Mouse (Mus musculus): ENCODE measurements around the gene Trim39. TPM values are rescaled to one million over a fixed set of nuclear protein-coding genes. Genes with fewer than 3 reads are reported as not detected.

Trim39 gene
- polyA plus RNA-seq, 1 experiment from 2014 or later: 10.2 TPM

DNA sequence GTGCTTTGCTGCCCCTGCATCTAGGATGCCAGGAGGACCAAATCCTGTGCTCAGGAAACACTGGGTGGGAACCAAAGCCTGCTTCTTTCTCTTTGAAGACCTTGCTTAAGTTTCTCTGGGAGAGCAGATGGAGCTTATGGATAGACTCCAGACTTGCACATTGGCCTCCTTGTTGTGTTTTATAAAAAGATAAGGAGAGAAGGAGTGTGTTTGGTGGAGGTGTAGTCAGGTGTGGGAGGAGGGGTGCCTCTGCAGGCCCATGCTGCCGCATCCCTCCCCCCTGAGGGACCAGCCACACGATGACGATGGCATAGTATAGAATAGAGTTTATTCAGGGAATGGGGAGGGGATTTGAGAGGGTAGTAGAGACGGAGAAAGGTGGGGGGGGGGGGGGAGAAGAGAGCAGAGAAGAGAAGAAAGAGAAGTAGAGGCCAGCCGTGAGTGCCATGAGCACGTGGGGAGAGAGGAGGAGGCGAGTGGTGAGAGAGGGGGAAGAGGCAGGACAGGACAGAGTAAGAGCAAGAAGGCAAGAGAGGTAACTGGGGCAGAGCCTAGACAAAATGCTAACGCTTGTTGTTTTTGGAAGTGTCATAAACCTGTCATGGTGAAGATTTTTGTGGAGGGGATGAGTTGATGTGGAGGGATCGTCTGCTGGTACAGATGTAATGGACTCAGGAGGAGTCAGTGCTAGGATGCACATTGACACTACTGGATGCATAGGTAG lies 758 bp upstream of the Trim39 start:
- 80% methylated on average over 9 of the region's 9 CpGs for WGBS
- Histone ChIP-seq H3K27me3 (replicated peaks) (no peaks in the 10 kb centered on the region), H3K4me1 (replicated peaks) (peaks cover 30% of the 10 kb centered on the region), H3K36me3 (peaks cover 29% of the 10 kb centered on the region), H3K4me2 (peak overlapping the region; percentile 94), H3K9me3 (replicated peaks) (no peaks in the 10 kb centered on the region), H3K27ac (ENCODE audit: poor library complexity, severe bottlenecking) (no peak overlapping the region), H3K4me3 (peak overlapping the region; percentile 92), H3K9ac (peak overlapping the region; percentile 88)
- ATAC-seq (ENCODE audit: insufficient number of reproducible peaks, low FRiP score): no peak

GRCm38 (mm10) chr17:36270956-36271585 lies 976 bp downstream of the Trim39 start:
- H3K9me3 ChIP-seq (replicated peaks): no peaks in the 10 kb centered on the region
- peak overlapping the region; percentile 89 for H3K27ac ChIP-seq (ENCODE audit: poor library complexity, severe bottlenecking)
- H3K4me1 ChIP-seq (replicated peaks): peaks cover 30% of the 10 kb centered on the region
- WGBS: under 1% methylated on average over 78 of the region's 84 CpGs
- no peaks in the 10 kb centered on the region for H3K27me3 ChIP-seq (replicated peaks)
- H3K4me3 ChIP-seq: peak overlapping the region; percentile 92
- peak overlapping the region; percentile 88 for H3K9ac ChIP-seq
- H3K4me2 ChIP-seq: peak overlapping the region; percentile 94
- peak; percentile 92 for ATAC-seq (ENCODE audit: insufficient number of reproducible peaks, low FRiP score)
- peaks cover 39% of the 10 kb centered on the region for H3K36me3 ChIP-seq

DNA sequence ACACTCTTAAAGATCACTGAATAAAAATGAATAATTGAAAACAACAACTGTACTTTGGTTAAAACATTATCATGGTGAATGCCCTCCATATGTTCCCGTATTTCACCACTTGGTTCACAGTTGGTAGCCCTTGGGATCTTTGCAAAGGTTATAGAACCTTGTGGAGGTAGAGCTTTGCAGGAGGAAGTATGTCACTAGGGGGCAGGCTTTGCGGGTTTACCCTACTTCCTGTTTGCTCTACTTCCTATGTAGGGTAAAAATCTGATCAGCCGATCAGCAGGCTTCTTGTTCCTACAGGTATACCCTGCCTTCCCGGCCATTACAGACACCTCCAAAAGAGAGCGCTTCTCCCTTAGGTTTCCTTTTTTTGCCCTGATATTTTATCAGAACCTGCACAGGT lies 6.2 kb downstream of the Trim39 start:
- peaks cover 10% of the 10 kb centered on the region; the same call in 1 of the 2 replicates for H3K4me1 ChIP-seq (replicated peaks)
- 75% methylated on average over 5 of the region's 5 CpGs for WGBS
- no peak for ATAC-seq (ENCODE audit: insufficient number of reproducible peaks, low FRiP score)
- H3K27me3 ChIP-seq (replicated peaks): no peaks in the 10 kb centered on the region
- no peak overlapping the region for H3K9ac ChIP-seq
- H3K36me3 ChIP-seq: peaks cover 66% of the 10 kb centered on the region
- no peak overlapping the region for H3K27ac ChIP-seq (ENCODE audit: poor library complexity, severe bottlenecking)
- H3K9me3 ChIP-seq (replicated peaks): no peaks in the 10 kb centered on the region
- no peak overlapping the region for H3K4me2 ChIP-seq
- H3K4me3 ChIP-seq: no peak overlapping the region

DNA sequence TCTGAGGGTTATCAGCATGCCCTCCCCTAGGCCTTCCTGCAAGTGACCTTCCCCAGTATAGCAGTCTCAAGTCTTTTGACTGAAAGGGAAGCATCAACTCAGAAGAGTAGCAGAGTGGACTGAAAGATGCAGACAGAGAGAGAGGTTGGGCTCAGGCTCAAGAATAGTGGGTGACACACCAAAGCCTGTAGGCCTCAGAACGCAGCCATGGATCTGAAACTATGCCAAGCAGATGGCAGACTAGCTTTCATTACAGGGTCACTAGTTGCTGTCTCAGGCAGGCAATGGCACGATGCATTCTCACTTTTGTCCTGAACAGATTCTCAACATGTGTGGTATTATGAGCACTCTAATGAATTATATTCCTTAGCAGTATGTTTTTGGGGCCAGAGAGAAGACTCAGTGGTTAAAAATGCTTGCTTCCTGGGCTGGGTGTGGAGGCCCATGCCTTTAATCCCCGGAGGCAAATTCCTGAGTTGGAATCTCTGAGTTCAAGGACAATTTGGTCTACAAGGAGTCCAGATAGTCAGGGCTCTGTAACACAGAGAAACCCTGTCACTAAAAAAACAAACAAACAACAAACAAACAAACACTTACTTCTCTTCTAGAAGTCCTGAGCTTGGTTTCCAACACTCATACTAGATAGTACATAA lies 7.6 kb downstream of the Trim39 start:
- 85% methylated on average over 3 of the region's 3 CpGs for WGBS

DNA sequence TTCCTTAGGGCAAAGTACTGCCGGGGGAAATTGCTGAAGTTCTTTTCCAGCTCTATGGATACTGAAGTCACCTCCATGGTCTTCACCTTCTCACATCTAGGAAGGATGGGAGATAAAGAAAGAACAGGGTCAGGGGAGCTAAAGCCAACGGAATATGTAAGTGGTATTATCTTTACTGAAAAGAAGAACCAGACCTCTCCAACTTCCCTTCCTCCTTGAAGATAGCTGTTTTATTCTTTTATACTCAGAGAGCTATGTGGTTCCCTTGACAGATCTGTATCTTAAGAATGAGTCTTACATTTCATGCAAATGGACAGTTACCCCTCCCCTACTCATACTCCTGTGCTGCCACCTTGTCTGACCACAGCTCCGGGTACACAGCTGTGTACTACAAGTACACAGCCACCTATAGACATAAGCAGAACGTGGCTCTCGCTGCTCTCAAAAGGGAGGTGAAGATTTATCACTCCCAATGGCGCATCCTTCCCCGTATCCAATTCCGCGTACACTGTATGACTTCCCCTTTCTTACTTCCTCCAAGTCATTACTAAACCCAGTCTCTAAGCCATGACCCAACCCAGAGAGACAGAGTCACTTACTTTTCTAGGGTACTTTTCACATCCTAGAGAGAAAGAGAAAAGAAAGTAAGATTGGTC lies 10.4 kb downstream of the Trim39 start:
- H3K4me1 ChIP-seq (replicated peaks): peaks cover 4% of the 10 kb centered on the region
- H3K36me3 ChIP-seq: peaks cover 72% of the 10 kb centered on the region
- 90% methylated on average over 9 of the region's 9 CpGs for WGBS

More for the DNA sequence above, 7.6 kb downstream of the Trim39 start:
- Histone ChIP-seq H3K9ac (no peak overlapping the region), H3K4me1 (replicated peaks) (no peaks in the 10 kb centered on the region), H3K4me2 (no peak overlapping the region), H3K36me3 (peaks cover 81% of the 10 kb centered on the region), H3K27me3 (replicated peaks) (no peaks in the 10 kb centered on the region), H3K27ac (ENCODE audit: poor library complexity, severe bottlenecking) (no peak overlapping the region), H3K9me3 (replicated peaks) (no peaks in the 10 kb centered on the region), H3K4me3 (no peak overlapping the region)
- no peak for ATAC-seq (ENCODE audit: insufficient number of reproducible peaks, low FRiP score)

GRCm38 (mm10) chr17:36257969-36258368 lies 14.1 kb downstream of the Trim39 start, which contains the start of gene Rpp21:
Rpp21 (minus strand) TSS chr17:36258069.
- H3K9me3 ChIP-seq (replicated peaks): no peaks in the 10 kb centered on the region
- no peak for ATAC-seq (ENCODE audit: insufficient number of reproducible peaks, low FRiP score)

More for the DNA sequence above, 10.4 kb downstream of the Trim39 start:
- Histone ChIP-seq H3K27ac (ENCODE audit: poor library complexity, severe bottlenecking) (no peak overlapping the region), H3K4me3 (no peak overlapping the region), H3K9me3 (replicated peaks) (no peaks in the 10 kb centered on the region), H3K4me2 (no peak overlapping the region), H3K9ac (no peak overlapping the region), H3K27me3 (replicated peaks) (no peaks in the 10 kb centered on the region)
- no peak for ATAC-seq (ENCODE audit: insufficient number of reproducible peaks, low FRiP score)

GRCm38 (mm10) chr17:36257241-36257947 lies 14.7 kb downstream of the Trim39 start:
- H3K36me3 ChIP-seq: peaks cover 39% of the 10 kb centered on the region
- under 1% methylated on average over 37 of the region's 37 CpGs for WGBS
- no peaks in the 10 kb centered on the region for H3K27me3 ChIP-seq (replicated peaks)
- H3K4me2 ChIP-seq: peak overlapping the region; percentile 60
- peak; percentile 93 for ATAC-seq (ENCODE audit: insufficient number of reproducible peaks, low FRiP score)
- peak overlapping the region; percentile 71 for H3K27ac ChIP-seq (ENCODE audit: poor library complexity, severe bottlenecking)
- no peaks in the 10 kb centered on the region for H3K9me3 ChIP-seq (replicated peaks)
- H3K9ac ChIP-seq: peak overlapping the region; percentile 73
- H3K4me1 ChIP-seq (replicated peaks): peaks cover 17% of the 10 kb centered on the region
- peak overlapping the region; percentile 75 for H3K4me3 ChIP-seq

More at GRCm38 (mm10) chr17:36257969-36258368, 14.1 kb downstream of the Trim39 start, which contains the start of gene Rpp21:
- H3K4me3 ChIP-seq: peak within 1 kb of the TSS; percentile 75
- H3K4me2 ChIP-seq: peak within 1 kb of the TSS; percentile 60
- 47% methylated on average over 6 of the region's 6 CpGs for WGBS
- peak within 1 kb of the TSS; percentile 71 for H3K27ac ChIP-seq (ENCODE audit: poor library complexity, severe bottlenecking)
- peak within 1 kb of the TSS; percentile 73 for H3K9ac ChIP-seq
- peaks cover 42% of the 10 kb centered on the region for H3K36me3 ChIP-seq
- no peaks in the 10 kb centered on the region for H3K27me3 ChIP-seq (replicated peaks)
- peaks cover 17% of the 10 kb centered on the region for H3K4me1 ChIP-seq (replicated peaks)

DNA sequence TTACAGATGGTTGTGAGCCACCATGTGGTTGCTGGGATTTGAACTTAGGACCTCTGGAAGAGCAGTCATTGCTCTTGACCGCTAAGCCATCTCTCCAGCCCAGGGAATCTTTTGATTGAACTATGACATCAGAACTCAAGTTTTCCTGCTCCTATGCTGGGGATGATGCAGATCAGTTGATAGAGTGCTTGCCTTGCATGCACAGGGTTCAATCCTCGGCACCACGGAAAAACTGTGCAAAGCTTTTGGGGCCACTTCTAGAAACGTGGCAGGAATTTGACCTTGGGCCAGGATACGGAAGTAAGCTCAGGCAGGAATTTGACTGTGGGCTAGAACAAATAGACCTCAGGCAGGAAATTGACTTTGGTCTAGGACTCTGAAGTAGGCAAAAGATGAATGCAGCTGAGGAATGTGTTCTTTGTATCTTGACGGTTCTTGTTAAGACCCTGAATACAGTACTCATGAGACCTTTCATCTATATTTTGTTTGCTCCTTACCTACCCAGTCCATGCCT lies 18.9 kb downstream of the Trim39 start:
- peaks cover 24% of the 10 kb centered on the region for H3K4me1 ChIP-seq (replicated peaks)
- H3K36me3 ChIP-seq: no peaks in the 10 kb centered on the region
- no peak overlapping the region for H3K4me2 ChIP-seq
- no peak for ATAC-seq (ENCODE audit: insufficient number of reproducible peaks, low FRiP score)
- no peak overlapping the region for H3K4me3 ChIP-seq
- 47% methylated on average over 6 of the region's 6 CpGs for WGBS
- H3K27ac ChIP-seq (ENCODE audit: poor library complexity, severe bottlenecking): no peak overlapping the region
- H3K9me3 ChIP-seq (replicated peaks): no peaks in the 10 kb centered on the region
- H3K27me3 ChIP-seq (replicated peaks): peaks cover 26% of the 10 kb centered on the region
- no peak overlapping the region for H3K9ac ChIP-seq

DNA sequence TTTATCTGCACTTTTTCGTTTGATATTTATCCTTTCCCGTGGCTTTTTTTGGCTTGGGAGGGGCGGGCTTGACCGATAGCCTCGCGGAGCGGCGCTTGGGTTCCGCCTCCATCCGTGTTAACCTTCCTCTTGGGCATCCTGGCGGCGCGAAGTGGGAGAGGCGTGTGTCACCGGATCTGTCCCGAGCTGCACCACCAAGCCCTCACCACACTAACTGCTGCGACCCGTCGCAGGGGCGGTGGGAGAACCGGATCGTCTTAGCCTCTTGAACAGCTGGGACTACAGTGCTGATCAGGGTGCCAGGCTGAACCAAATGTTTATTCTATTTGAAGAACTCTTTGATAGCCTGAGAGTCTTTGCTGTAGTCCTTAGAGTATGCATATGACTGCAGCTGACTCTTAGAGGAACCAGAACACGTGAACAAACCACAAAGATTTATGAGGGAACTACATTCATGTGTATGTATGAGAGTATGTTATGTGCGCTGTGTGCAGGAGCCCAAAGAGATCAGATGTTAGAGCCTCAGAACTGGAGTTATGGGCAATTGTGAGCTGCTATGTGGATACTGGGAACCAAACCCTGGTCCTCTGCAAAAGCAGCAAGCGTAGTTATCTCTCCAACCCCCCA lies 19.7 kb downstream of the Trim39 start:
- no peak; the same call in 1 of the 2 replicates for ATAC-seq (ENCODE audit: insufficient number of reproducible peaks, low FRiP score)
- Histone ChIP-seq H3K27ac (ENCODE audit: poor library complexity, severe bottlenecking) (no peak overlapping the region), H3K4me2 (peak overlapping the region; percentile 65), H3K4me3 (peak overlapping the region; percentile 26), H3K27me3 (replicated peaks) (peaks cover 32% of the 10 kb centered on the region), H3K9ac (peak overlapping the region; percentile 50; the same call in 1 of the 2 replicates), H3K36me3 (no peaks in the 10 kb centered on the region), H3K9me3 (replicated peaks) (no peaks in the 10 kb centered on the region), H3K4me1 (replicated peaks) (peaks cover 24% of the 10 kb centered on the region)
- 10% methylated on average over 25 of the region's 25 CpGs for WGBS

DNA sequence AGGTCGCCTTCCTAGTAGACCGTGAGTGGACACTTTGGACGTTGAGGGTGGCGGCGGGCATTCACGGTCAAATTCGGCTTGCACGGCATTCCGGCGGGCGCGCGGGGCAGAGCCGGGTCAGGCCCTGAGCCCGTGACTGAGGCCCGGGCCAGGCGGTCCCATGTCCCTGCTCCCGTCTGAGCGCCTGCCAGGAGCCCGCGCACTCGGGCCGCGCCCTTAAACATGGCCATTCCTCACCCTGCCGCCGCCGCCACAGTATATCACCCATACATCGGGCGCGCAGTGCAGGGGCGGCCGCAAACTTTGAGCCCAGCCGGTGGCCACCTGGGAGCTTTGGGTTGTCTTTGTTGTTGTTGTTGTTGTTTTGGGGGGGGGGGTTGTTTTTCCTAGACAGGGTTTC lies 23.2 kb downstream of the Trim39 start:
- H3K27me3 ChIP-seq (replicated peaks): peaks cover 32% of the 10 kb centered on the region
- peak overlapping the region; percentile 59 for H3K4me2 ChIP-seq
- ATAC-seq (ENCODE audit: insufficient number of reproducible peaks, low FRiP score): no peak
- no peaks in the 10 kb centered on the region for H3K36me3 ChIP-seq
- H3K4me3 ChIP-seq: peak overlapping the region; percentile 35
- no peak overlapping the region; the same call in 1 of the 2 replicates for H3K9ac ChIP-seq
- peaks cover 6% of the 10 kb centered on the region; the same call in 1 of the 2 replicates for H3K9me3 ChIP-seq (replicated peaks)
- H3K27ac ChIP-seq (ENCODE audit: poor library complexity, severe bottlenecking): no peak overlapping the region
- WGBS: 13% methylated on average over 33 of the region's 33 CpGs
- H3K4me1 ChIP-seq (replicated peaks): peaks cover 10% of the 10 kb centered on the region
